Mouse (Mus musculus): ENCODE results near the gene Ror2. TPM values are rescaled to one million over a fixed set of nuclear protein-coding genes. Genes with fewer than 3 reads are reported as not detected.

Ror2 gene
- polyA plus RNA-seq, 1 experiment from 2014 or later, result 13.4 TPM

DNA sequence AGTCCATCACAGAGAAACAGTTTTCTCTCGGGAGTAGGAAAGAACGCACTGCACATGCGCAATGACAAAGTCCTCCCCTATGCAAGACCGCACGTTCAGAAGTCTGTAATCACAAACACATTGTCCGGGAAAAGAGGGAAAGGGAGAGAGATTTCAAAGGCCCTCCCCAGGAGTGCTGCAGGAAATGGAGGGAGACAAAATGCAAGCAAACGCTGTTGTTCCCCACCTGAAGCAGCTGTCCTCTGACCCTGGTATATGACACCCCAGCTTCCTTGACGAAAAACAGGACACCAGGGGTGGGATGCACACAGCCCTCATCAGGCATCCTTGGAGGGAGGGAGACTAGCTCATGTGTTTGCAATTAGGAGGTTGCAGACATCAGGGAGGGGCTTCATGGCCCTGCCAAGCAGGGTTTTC lies 102.8 kb downstream of the Ror2 start:
- Histone ChIP-seq H3K36me3 (ENCODE audit: control insufficient read depth, insufficient read depth, low read length) (no peaks in the 10 kb centered on the region), H3K27me3 (ENCODE audit: control insufficient read depth, insufficient read depth, low read depth, low read length) (no peaks in the 10 kb centered on the region), H3K9me3 (ENCODE audit: control insufficient read depth, low read length) (no peaks in the 10 kb centered on the region), H3K27ac (ENCODE audit: low read length) (no peak overlapping the region), H3K9ac (ENCODE audit: low read length) (0 out of 2 replicates have a peak overlapping the region, but pooled peaks have one; percentile 12), H3K4me1 (replicated peaks; ENCODE audit: control insufficient read depth, insufficient read depth, low read length) (peaks cover 29% of the 10 kb centered on the region), H3K4me3 (ENCODE audit: low read length) (no peak overlapping the region), H3K4me2 (ENCODE audit: low read depth, low read length) (no peak overlapping the region)
- WGBS, result 38% methylated on average over 8 of the region's 8 CpGs
- no peak for ATAC-seq (ENCODE audit: low read depth)

DNA sequence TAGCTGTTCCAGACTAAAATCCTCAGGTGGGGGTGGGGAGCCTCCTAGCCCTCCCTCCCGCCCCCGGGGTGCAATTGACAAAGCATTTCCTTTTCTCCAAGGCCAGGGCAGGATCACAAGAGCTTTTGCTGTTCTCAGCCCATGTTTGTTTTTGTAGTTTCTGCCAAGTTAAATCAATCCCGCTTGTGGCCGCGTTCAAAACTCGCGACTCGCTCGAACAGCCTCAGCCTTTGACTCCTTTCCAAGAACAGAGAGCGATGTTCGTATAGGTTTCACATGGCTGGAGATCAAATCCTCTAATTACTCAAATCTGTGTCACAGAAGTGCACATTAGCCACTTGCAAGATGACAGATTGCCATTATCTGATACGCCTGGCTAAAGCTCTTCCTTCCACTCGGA lies 107.3 kb downstream of the Ror2 start:
- ATAC-seq (ENCODE audit: low read depth), result peak; percentile 73

DNA sequence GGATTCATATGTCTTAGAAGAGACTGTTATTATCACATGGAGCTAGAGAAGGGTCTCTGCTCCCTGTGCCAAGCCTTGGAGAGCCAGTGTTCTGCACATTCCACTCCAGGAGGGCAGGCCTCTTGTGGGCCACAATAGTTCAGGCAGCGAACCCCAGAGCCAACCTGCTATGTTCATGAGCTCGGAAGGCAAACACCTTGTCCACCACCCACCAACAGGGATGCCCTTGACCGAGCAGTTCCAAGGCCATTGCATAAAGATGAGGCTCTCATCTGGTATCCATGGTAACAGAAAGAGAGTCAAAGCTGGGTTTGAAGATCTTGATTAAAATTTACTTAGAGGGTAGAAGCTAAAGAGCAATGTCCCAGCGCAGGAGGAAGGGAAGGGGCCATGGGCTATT lies 107.8 kb downstream of the Ror2 start:
- Histone ChIP-seq H3K9ac (ENCODE audit: low read length) (no peak overlapping the region), H3K4me3 (ENCODE audit: low read length) (no peak overlapping the region), H3K4me2 (ENCODE audit: low read depth, low read length) (peak overlapping the region; percentile 45; the same call in 1 of the 2 replicates), H3K9me3 (ENCODE audit: control insufficient read depth, low read length) (no peaks in the 10 kb centered on the region), H3K27me3 (ENCODE audit: control insufficient read depth, insufficient read depth, low read depth, low read length) (no peaks in the 10 kb centered on the region), H3K4me1 (replicated peaks; ENCODE audit: control insufficient read depth, insufficient read depth, low read length) (peaks cover 40% of the 10 kb centered on the region), H3K27ac (ENCODE audit: low read length) (peak overlapping the region; percentile 55; the same call in 1 of the 2 replicates), H3K36me3 (ENCODE audit: control insufficient read depth, insufficient read depth, low read length) (no peaks in the 10 kb centered on the region)
- peak; percentile 6; the same call in 1 of the 2 replicates for ATAC-seq (ENCODE audit: low read depth)
- WGBS, result 28% methylated on average over 4 of the region's 4 CpGs

More for the DNA sequence above, 107.3 kb downstream of the Ror2 start:
- Histone ChIP-seq H3K27ac (ENCODE audit: low read length) (peak overlapping the region; percentile 60), H3K9me3 (ENCODE audit: control insufficient read depth, low read length) (no peaks in the 10 kb centered on the region), H3K4me1 (replicated peaks; ENCODE audit: control insufficient read depth, insufficient read depth, low read length) (peaks cover 41% of the 10 kb centered on the region), H3K4me3 (ENCODE audit: low read length) (peak overlapping the region; percentile 12; the same call in 1 of the 2 replicates), H3K9ac (ENCODE audit: low read length) (no peak overlapping the region), H3K36me3 (ENCODE audit: control insufficient read depth, insufficient read depth, low read length) (no peaks in the 10 kb centered on the region), H3K27me3 (ENCODE audit: control insufficient read depth, insufficient read depth, low read depth, low read length) (no peaks in the 10 kb centered on the region), H3K4me2 (ENCODE audit: low read depth, low read length) (peak overlapping the region; percentile 45)
- WGBS, result under 1% methylated on average over 13 of the region's 13 CpGs

GRCm38 (mm10) chr13:53177424-53177718 lies 108.6 kb downstream of the Ror2 start:
- WGBS, result 47% methylated on average over 7 of the region's 7 CpGs
- peaks cover 35% of the 10 kb centered on the region for H3K4me1 ChIP-seq (replicated peaks; ENCODE audit: control insufficient read depth, insufficient read depth, low read length)
- H3K9ac ChIP-seq (ENCODE audit: low read length), result no peak overlapping the region
- no peak overlapping the region for H3K4me3 ChIP-seq (ENCODE audit: low read length)
- no peaks in the 10 kb centered on the region for H3K36me3 ChIP-seq (ENCODE audit: control insufficient read depth, insufficient read depth, low read length)
- H3K4me2 ChIP-seq (ENCODE audit: low read depth, low read length), result no peak overlapping the region
- H3K27me3 ChIP-seq (ENCODE audit: control insufficient read depth, insufficient read depth, low read depth, low read length), result no peaks in the 10 kb centered on the region
- no peaks in the 10 kb centered on the region for H3K9me3 ChIP-seq (ENCODE audit: control insufficient read depth, low read length)
- no peak overlapping the region for H3K27ac ChIP-seq (ENCODE audit: low read length)
- ATAC-seq (ENCODE audit: low read depth), result no peak

GRCm38 (mm10) chr13:53176695-53177423 lies 109.1 kb downstream of the Ror2 start:
- Histone ChIP-seq H3K27ac (ENCODE audit: low read length) (no peak overlapping the region), H3K4me1 (replicated peaks; ENCODE audit: control insufficient read depth, insufficient read depth, low read length) (peaks cover 35% of the 10 kb centered on the region)
- ATAC-seq (ENCODE audit: low read depth), result no peak

DNA sequence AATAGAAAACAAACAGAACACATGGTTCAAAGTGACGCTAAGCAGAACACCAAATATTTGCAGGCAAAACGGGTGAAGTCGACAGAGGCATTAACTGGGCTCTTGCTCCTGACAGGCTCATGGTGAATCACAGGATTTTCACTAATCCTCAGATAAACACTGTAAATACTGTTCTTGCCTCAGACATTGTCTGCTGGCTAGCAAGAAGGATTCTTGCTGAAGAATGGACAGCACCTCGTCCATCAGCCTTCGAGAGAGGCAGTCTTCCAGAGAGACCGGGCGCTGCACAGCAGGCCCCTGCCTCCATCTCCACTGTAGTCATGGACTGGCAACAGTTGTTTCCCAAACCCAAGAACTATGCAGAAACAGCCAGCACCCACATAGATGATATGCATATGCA lies 110.9 kb downstream of the Ror2 start:
- 38% methylated on average over 7 of the region's 7 CpGs for WGBS
- H3K9ac ChIP-seq (ENCODE audit: low read length), result no peak overlapping the region
- no peak overlapping the region for H3K4me3 ChIP-seq (ENCODE audit: low read length)
- H3K4me2 ChIP-seq (ENCODE audit: low read depth, low read length), result no peak overlapping the region
- no peaks in the 10 kb centered on the region for H3K9me3 ChIP-seq (ENCODE audit: control insufficient read depth, low read length)
- no peaks in the 10 kb centered on the region for H3K27me3 ChIP-seq (ENCODE audit: control insufficient read depth, insufficient read depth, low read depth, low read length)
- peaks cover 33% of the 10 kb centered on the region for H3K4me1 ChIP-seq (replicated peaks; ENCODE audit: control insufficient read depth, insufficient read depth, low read length)
- H3K27ac ChIP-seq (ENCODE audit: low read length), result no peak overlapping the region
- 0 out of 2 replicates have a peak, but pooled peaks have one; percentile 27 for ATAC-seq (ENCODE audit: low read depth)
- H3K36me3 ChIP-seq (ENCODE audit: control insufficient read depth, insufficient read depth, low read length), result no peaks in the 10 kb centered on the region

More at GRCm38 (mm10) chr13:53176695-53177423, 109.1 kb downstream of the Ror2 start:
- H3K9me3 ChIP-seq (ENCODE audit: control insufficient read depth, low read length), result no peaks in the 10 kb centered on the region
- no peak overlapping the region for H3K4me3 ChIP-seq (ENCODE audit: low read length)
- H3K36me3 ChIP-seq (ENCODE audit: control insufficient read depth, insufficient read depth, low read length), result no peaks in the 10 kb centered on the region
- no peaks in the 10 kb centered on the region for H3K27me3 ChIP-seq (ENCODE audit: control insufficient read depth, insufficient read depth, low read depth, low read length)
- WGBS, result 52% methylated on average over 10 of the region's 10 CpGs
- no peak overlapping the region for H3K9ac ChIP-seq (ENCODE audit: low read length)
- no peak overlapping the region for H3K4me2 ChIP-seq (ENCODE audit: low read depth, low read length)

DNA sequence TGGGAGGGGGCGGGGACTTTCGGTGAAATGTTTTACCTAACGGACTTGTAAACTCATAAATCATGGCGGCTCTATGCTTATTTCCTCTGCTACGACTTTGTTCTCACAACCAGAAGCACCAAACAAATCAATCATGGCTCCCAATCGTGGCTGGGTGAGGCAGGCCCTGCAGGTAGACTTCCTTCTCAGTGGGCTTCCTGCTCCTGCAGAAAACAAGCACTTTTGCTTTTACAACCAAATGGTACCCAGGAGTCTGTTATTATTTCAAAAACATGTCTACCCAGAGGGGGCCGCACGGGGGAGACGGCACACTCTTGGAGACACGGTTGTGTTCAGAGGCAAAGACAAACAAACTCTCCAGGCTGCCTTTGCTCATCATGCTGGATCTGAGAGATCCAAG lies 122.3 kb downstream of the Ror2 start:
- Histone ChIP-seq H3K27me3 (ENCODE audit: control insufficient read depth, insufficient read depth, low read depth, low read length) (no peaks in the 10 kb centered on the region), H3K36me3 (ENCODE audit: control insufficient read depth, insufficient read depth, low read length) (no peaks in the 10 kb centered on the region), H3K9ac (ENCODE audit: low read length) (no peak overlapping the region), H3K4me3 (ENCODE audit: low read length) (no peak overlapping the region), H3K9me3 (ENCODE audit: control insufficient read depth, low read length) (no peaks in the 10 kb centered on the region), H3K4me1 (replicated peaks; ENCODE audit: control insufficient read depth, insufficient read depth, low read length) (peaks cover 19% of the 10 kb centered on the region), H3K4me2 (ENCODE audit: low read depth, low read length) (no peak overlapping the region), H3K27ac (ENCODE audit: low read length) (peak overlapping the region; percentile 55; the same call in 1 of the 2 replicates)
- WGBS, result 19% methylated on average over 10 of the region's 10 CpGs
- ATAC-seq (ENCODE audit: low read depth), result no peak

- peak overlapping the region; percentile 28 for H3K27ac ChIP-seq (ENCODE audit: low read length)
Measured at GRCm38 (mm10) chr13:53163060-53163459, 122.9 kb downstream of the Ror2 start.

DNA sequence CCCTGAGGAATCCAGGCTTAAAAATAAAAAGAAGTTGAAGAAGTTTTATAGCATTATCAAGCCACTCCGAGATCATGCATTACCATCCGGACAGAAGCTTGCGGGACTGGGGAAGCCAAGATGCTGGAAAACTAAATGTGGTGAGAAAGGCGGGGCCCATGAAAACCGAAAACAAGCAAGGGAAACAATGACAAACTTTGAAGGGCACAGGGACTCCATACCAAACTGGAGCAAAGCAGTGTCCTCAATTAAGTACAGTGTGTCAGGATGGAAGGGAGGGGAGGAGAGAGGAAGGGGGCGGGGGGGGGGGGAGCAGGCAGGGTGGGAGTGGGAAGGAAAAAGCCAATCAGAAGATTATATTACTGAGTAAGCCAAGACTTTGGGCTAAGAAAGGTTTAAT lies 126.4 kb downstream of the Ror2 start:
- H3K4me1 ChIP-seq (replicated peaks; ENCODE audit: control insufficient read depth, insufficient read depth, low read length), result peaks cover 35% of the 10 kb centered on the region
- H3K4me3 ChIP-seq (ENCODE audit: low read length), result no peak overlapping the region
- H3K36me3 ChIP-seq (ENCODE audit: control insufficient read depth, insufficient read depth, low read length), result no peaks in the 10 kb centered on the region
- no peak for ATAC-seq (ENCODE audit: low read depth)
- H3K27ac ChIP-seq (ENCODE audit: low read length), result no peak overlapping the region
- WGBS, result 85% methylated on average over 5 of the region's 6 CpGs
- no peak overlapping the region for H3K4me2 ChIP-seq (ENCODE audit: low read depth, low read length)
- no peak overlapping the region for H3K9ac ChIP-seq (ENCODE audit: low read length)
- H3K9me3 ChIP-seq (ENCODE audit: control insufficient read depth, low read length), result no peaks in the 10 kb centered on the region
- no peaks in the 10 kb centered on the region for H3K27me3 ChIP-seq (ENCODE audit: control insufficient read depth, insufficient read depth, low read depth, low read length)

More at GRCm38 (mm10) chr13:53163060-53163459, 122.9 kb downstream of the Ror2 start:
- no peaks in the 10 kb centered on the region for H3K27me3 ChIP-seq (ENCODE audit: control insufficient read depth, insufficient read depth, low read depth, low read length)
- H3K9ac ChIP-seq (ENCODE audit: low read length), result no peak overlapping the region
- H3K4me3 ChIP-seq (ENCODE audit: low read length), result no peak overlapping the region
- no peaks in the 10 kb centered on the region for H3K9me3 ChIP-seq (ENCODE audit: control insufficient read depth, low read length)
- ATAC-seq (ENCODE audit: low read depth), result peak; percentile 53
- no peaks in the 10 kb centered on the region for H3K36me3 ChIP-seq (ENCODE audit: control insufficient read depth, insufficient read depth, low read length)
- H3K4me2 ChIP-seq (ENCODE audit: low read depth, low read length), result no peak overlapping the region
- H3K4me1 ChIP-seq (replicated peaks; ENCODE audit: control insufficient read depth, insufficient read depth, low read length), result peaks cover 24% of the 10 kb centered on the region
- 36% methylated on average over 8 of the region's 8 CpGs for WGBS

All from lung, embryonic 16.5 days (tissue).